Mouse (Mus musculus) MEL (cell line): ENCODE measurements around the gene Chd2. TPM values are rescaled to one million over a fixed set of nuclear protein-coding genes. Genes with fewer than 3 reads are reported as not detected.

Experiments
- DNase-seq: peaks from one replicate; pipeline ENCODE4 v3.0.0; 2011; ENCODE audit warnings: low read depth, low spot score
- H3K27ac ChIP-seq: 2 replicates; pipeline ENCODE4 v1.5.1; 2012; ENCODE audit warnings: low read depth, mild to moderate bottlenecking, control low read depth, low read length, moderate library complexity; ENCODE audit not compliant: control insufficient read depth
- H3K27me3 ChIP-seq, 2 experiments: fragments of 150-350 bp in 1 of 2; sonication (generic) in 1 of 2; 2 replicates each; pipeline ENCODE4 v1.6.1; 2012; ENCODE audit warnings: low read length in 2 of 2, mild to moderate bottlenecking in 2 of 2, improper control_type of control experiment in 1 of 2, moderate library complexity in 1 of 2; ENCODE audit not compliant: insufficient read depth in 2 of 2, control insufficient read depth in 1 of 2
- H3K36me3 ChIP-seq, 2 experiments: 2 replicates each; pipeline ENCODE4 v1.6.1; 2012 to 2014; ENCODE audit warnings: low read length in 2 of 2, improper control_type of control experiment in 1 of 2, inconsistent platforms in 1 of 2, mild to moderate bottlenecking in 1 of 2; ENCODE audit not compliant: insufficient read depth in 2 of 2, control insufficient read depth in 1 of 2
- H3K4me1 ChIP-seq, 2 experiments: fragments of 150-350 bp in 1 of 2; sonication (generic) in 1 of 2; 2 replicates each; pipeline ENCODE4 v1.6.1; 2012; ENCODE audit warnings: low read length in 2 of 2, improper control_type of control experiment in 1 of 2, mild to moderate bottlenecking in 1 of 2; ENCODE audit not compliant: insufficient read depth in 2 of 2, control insufficient read depth in 1 of 2
- H3K4me3 ChIP-seq, 2 experiments: fragments of 150-350 bp in 1 of 2; sonication (generic) in 1 of 2; 2 replicates each; pipeline ENCODE4 v1.5.1; 2012; ENCODE audit warnings: low read depth in 2 of 2, low read length in 2 of 2, mild to moderate bottlenecking in 2 of 2, moderate library complexity in 2 of 2, control low read depth in 1 of 2, improper control_type of control experiment in 1 of 2; ENCODE audit not compliant: control insufficient read depth in 1 of 2, insufficient read depth in 1 of 2
- H3K79me2 ChIP-seq: 2 replicates; pipeline ENCODE4 v1.6.1; 2012; ENCODE audit warnings: mild to moderate bottlenecking, low read length, moderate library complexity; ENCODE audit not compliant: control insufficient read depth, poor library complexity, insufficient read depth
- H3K9ac ChIP-seq: 2 replicates; pipeline ENCODE4 v1.6.1; 2012; ENCODE audit warnings: low read depth, mild to moderate bottlenecking, control low read depth, low read length, moderate library complexity; ENCODE audit not compliant: control insufficient read depth, poor library complexity, severe bottlenecking
- H3K9me3 ChIP-seq: fragments of 150-350 bp; sonication (generic); replicated peaks from 2 replicates; pipeline ENCODE4 v1.6.1; 2012; ENCODE audit warnings: mild to moderate bottlenecking, low read length, improper control_type of control experiment, moderate library complexity; ENCODE audit not compliant: insufficient read depth
- BHLHE40 ChIP-seq: IDR thresholded peaks from 2 replicates; pipeline ENCODE4 v1.6.1; 2012; ENCODE audit warnings: low read depth, mild to moderate bottlenecking, inconsistent platforms, low read length, improper control_type of control experiment, borderline replicate concordance
- EP300 ChIP-seq, 2 experiments: IDR thresholded peaks; 2 replicates each; pipeline ENCODE4 v1.6.1; 2011; ENCODE audit warnings: improper control_type of control experiment in 2 of 2, low read length in 2 of 2, low read depth in 1 of 2, mild to moderate bottlenecking in 1 of 2
- GABPA ChIP-seq: IDR thresholded peaks from 2 replicates; pipeline ENCODE4 v1.6.1; 2012; ENCODE audit warnings: low read depth, mild to moderate bottlenecking, inconsistent platforms, low read length, improper control_type of control experiment, moderate library complexity
- GATA1 ChIP-seq: IDR thresholded peaks from 2 replicates; pipeline ENCODE4 v1.6.1; 2011; ENCODE audit warnings: low read depth, low read length, improper control_type of control experiment
- KAT2A ChIP-seq: conservative IDR thresholded peaks from 2 replicates; pipeline ENCODE4 v1.6.1; 2012; ENCODE audit warnings: low read depth, low read length, improper control_type of control experiment, inconsistent platforms
- MXI1 ChIP-seq: IDR thresholded peaks from 2 replicates; pipeline ENCODE4 v1.6.1; 2011; ENCODE audit warnings: mild to moderate bottlenecking, low read depth, low read length, improper control_type of control experiment
- POLR2AphosphoS5 ChIP-seq: IDR thresholded peaks from 2 replicates; pipeline ENCODE4 v1.6.1; 2012; ENCODE audit warnings: low read depth, borderline replicate concordance, mild to moderate bottlenecking, inconsistent platforms, low read length, moderate library complexity, mixed read lengths
- RAD21 ChIP-seq: IDR thresholded peaks from 2 replicates; pipeline ENCODE4 v1.6.1; 2011; ENCODE audit warnings: mild to moderate bottlenecking, low read depth, low read length, improper control_type of control experiment
- RCOR1 ChIP-seq: IDR thresholded peaks from 2 replicates; pipeline ENCODE4 v1.6.1; 2012; ENCODE audit warnings: low read depth, mild to moderate bottlenecking, inconsistent platforms, low read length, improper control_type of control experiment
- SIN3A ChIP-seq: IDR thresholded peaks from 2 replicates; pipeline ENCODE4 v1.6.1; 2012; ENCODE audit warnings: low read length, improper control_type of control experiment, inconsistent platforms
- TAL1 ChIP-seq: IDR thresholded peaks from 2 replicates; pipeline ENCODE4 v1.6.1; 2012; ENCODE audit warnings: mild to moderate bottlenecking, inconsistent platforms, low read length, moderate library complexity, mixed read lengths
- USF1 ChIP-seq: IDR thresholded peaks from 2 replicates; pipeline ENCODE4 v1.6.1; 2014; ENCODE audit warnings: low read depth, mild to moderate bottlenecking, inconsistent platforms, low read length, improper control_type of control experiment, moderate library complexity
- USF2 ChIP-seq, 2 experiments: IDR thresholded peaks; 2 replicates each; pipeline ENCODE4 v1.6.1; 2011 to 2012; ENCODE audit warnings: improper control_type of control experiment in 2 of 2, low read length in 2 of 2, borderline replicate concordance in 1 of 2, inconsistent platforms in 1 of 2, low read depth in 1 of 2, mild to moderate bottlenecking in 1 of 2; ENCODE audit not compliant: insufficient read depth in 1 of 2
- ZKSCAN1 ChIP-seq: IDR thresholded peaks from 2 replicates; pipeline ENCODE4 v1.6.1; 2012; ENCODE audit warnings: low read depth, mild to moderate bottlenecking, inconsistent platforms, low read length, improper control_type of control experiment, moderate library complexity
- ZMIZ1 ChIP-seq: IDR thresholded peaks from 2 replicates; pipeline ENCODE4 v1.6.1; 2012; ENCODE audit warnings: low read depth, mild to moderate bottlenecking, inconsistent platforms, low read length, improper control_type of control experiment, moderate library complexity
- ZNF384 ChIP-seq: IDR thresholded peaks from 2 replicates; pipeline ENCODE4 v1.6.1; 2012; ENCODE audit warnings: low read depth, mild to moderate bottlenecking, inconsistent platforms, low read length, improper control_type of control experiment
- polyA plus RNA-seq, 2 experiments: library from polyadenylated mRNA; stranded (reverse) in 1 of 2; unstranded in 1 of 2; fragments of >175 nt in 1 of 2; fragments of >200 nt in 1 of 2; gene quantifications; 2 replicates each; pipeline versions ENCODE4 v1.2.1 to v1.2.4; 2012; ENCODE audit warnings: low replicate concordance in 2 of 2, low read depth in 1 of 2; ENCODE audit not compliant: insufficient read length in 2 of 2, insufficient read depth in 1 of 2, missing spikeins in 1 of 2
- total RNA-seq: library from RNA; depleted of rRNA; stranded (reverse); fragments of 300-350 nt; gene quantifications from 2 replicates; pipeline ENCODE4 v1.2.3, GENCODE M21; 2012

The Chd2 gene
- total and polyA plus RNA-seq, 3 experiments: 9.9 to 275 (median 21.4) TPM

DNA sequence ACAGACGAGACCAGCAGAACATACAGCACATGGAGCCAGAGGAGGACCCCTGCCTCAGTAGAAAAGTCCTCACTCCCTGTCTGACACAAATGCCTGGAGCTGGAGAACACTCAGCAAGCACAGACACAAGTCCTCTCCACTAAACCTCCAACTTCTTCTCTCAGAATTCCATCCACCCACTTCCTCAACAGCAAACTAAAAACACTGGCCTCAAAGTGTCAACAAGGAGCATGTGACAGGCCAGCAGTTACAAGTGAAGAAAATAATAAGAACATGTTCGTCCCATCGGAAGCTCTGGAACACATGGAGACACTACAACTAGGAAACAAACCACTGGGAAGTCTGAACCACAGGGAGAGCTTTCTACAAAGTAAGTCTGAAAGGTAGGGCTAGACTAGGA lies 8.7 kb downstream of the Chd2 start:
- H3K36me3 ChIP-seq: peaks cover 4 to 60% of the 10 kb centered on the region in 2 experiments; a peak in 3 of 4 replicates
- H3K4me3 ChIP-seq: no peak overlapping the region
- H3K27me3 ChIP-seq: no peaks in the 10 kb centered on the region
- no peaks in the 10 kb centered on the region for H3K9me3 ChIP-seq
- peak; percentile 21 for DNase-seq
- H3K4me1 ChIP-seq: peaks cover 26% of the 10 kb centered on the region in 2 experiments
- H3K79me2 ChIP-seq: peaks cover 50% of the 10 kb centered on the region
- no peak overlapping the region for H3K9ac ChIP-seq
- H3K27ac ChIP-seq: no peak overlapping the region
- TF ChIP-seq ZNF384: no peak
- no peak for TF ChIP-seq MXI1
- no peak for TF ChIP-seq BHLHE40
- TF ChIP-seq KAT2A: no peak
- no peak for TF ChIP-seq GATA1
- TF ChIP-seq ZMIZ1: no peak
- no peak for TF ChIP-seq GABPA
- no peak for TF ChIP-seq RCOR1
- no peak for TF ChIP-seq RAD21
- TF ChIP-seq USF1: no peak
- TF ChIP-seq ZKSCAN1: no peak
- no peak for TF ChIP-seq TAL1
- no peak for TF ChIP-seq POLR2AphosphoS5
- no peak for TF ChIP-seq SIN3A
- TF ChIP-seq, all 39 proteins: peak for 0

DNA sequence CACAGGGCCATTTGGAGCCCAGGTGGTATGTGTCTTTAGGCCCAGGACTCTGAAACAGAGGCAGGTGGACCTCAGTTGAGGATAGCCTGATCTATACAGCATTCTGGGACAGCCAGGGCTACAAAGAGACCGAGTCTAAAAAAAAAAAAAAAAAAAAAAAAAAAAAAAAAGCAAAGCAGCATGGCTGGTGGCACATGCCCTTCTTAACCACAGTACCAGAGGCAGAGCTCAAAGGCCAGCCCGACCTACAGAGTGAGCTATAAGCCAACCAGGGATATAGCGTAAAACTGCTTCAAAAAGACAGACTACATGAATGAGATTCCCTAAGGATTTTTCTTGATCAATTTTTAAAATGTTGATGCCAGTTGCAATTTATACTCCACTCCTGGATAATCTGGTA lies 9.5 kb downstream of the Chd2 start:
- H3K9ac ChIP-seq: no peak overlapping the region
- peaks cover 48% of the 10 kb centered on the region for H3K79me2 ChIP-seq
- peaks cover 4 to 64% of the 10 kb centered on the region in 2 experiments; a peak in 3 of 4 replicates for H3K36me3 ChIP-seq
- no peak overlapping the region for H3K4me3 ChIP-seq
- no peak overlapping the region for H3K27ac ChIP-seq
- no peaks in the 10 kb centered on the region for H3K27me3 ChIP-seq
- H3K4me1 ChIP-seq: peaks cover 26 to 30% of the 10 kb centered on the region in 2 experiments
- H3K9me3 ChIP-seq: no peaks in the 10 kb centered on the region
- TF ChIP-seq ZNF384: peak; percentile 82
- no peak for TF ChIP-seq RCOR1
- TF ChIP-seq, all 39 proteins: peak for 1
- DNase-seq: no peak

DNA sequence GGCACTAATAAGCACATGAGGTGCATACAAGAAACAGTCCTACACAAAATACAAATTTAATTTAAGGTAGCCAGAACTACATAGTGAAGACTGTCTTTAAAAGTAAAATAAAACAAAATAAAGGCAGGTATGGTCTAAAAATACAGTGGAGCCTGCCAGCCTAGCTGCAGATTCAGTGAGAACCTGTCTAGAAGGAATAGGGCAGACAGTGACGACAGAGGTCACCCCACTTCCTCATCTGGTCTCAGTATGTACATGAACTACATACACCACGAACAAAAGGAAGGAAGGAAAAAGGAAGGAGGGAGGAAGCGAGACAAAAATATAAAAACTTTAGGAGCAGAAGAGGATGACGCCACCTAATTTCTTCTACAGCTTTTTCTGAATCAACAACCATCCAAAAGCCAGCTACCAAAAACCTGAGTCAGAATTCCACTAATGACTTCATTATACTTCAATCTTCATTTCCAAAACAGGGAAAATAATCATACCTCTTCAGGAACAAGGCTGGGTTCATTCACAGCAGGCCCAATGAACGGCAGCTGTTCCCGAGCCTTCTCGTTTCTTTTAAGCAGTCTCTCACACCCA lies 10.0 kb downstream of the Chd2 start:
- Histone ChIP-seq H3K27me3 (no peaks in the 10 kb centered on the region), H3K4me1 (peaks cover 28 to 34% of the 10 kb centered on the region in 2 experiments), H3K79me2 (peaks cover 48% of the 10 kb centered on the region), H3K27ac (no peak overlapping the region), H3K4me3 (no peak overlapping the region), H3K36me3 (peaks cover 4 to 65% of the 10 kb centered on the region in 2 experiments; a peak in 3 of 4 replicates), H3K9ac (no peak overlapping the region), H3K9me3 (no peaks in the 10 kb centered on the region)
- DNase-seq: no peak
- TF ChIP-seq USF2 (IDR thresholded peaks at IDR 0.05; ENCODE audit: borderline replicate concordance in 1 of 2, insufficient read depth in 1 of 2, low read depth in 1 of 2, low read length in 2 of 2) (no peak), EP300 (IDR thresholded peaks at IDR 0.05; ENCODE audit: low read depth in 1 of 2, low read length in 2 of 2) (0 out of 4 replicates have a peak, but pooled peaks of 1 of the 2 experiments have one; percentile 10)
